Mouse (Mus musculus): ENCODE data around the gene Heca. TPM values are rescaled to one million over a fixed set of nuclear protein-coding genes. Genes with fewer than 3 reads are reported as not detected.
"Not testable (repeated sequence)": the region's sequence is repeated elsewhere in the genome, so short reads cannot be mapped to it uniquely, and the experiment has no call there.

Heca gene
- polyA plus RNA-seq, 1 experiment, result 25.0 TPM

DNA sequence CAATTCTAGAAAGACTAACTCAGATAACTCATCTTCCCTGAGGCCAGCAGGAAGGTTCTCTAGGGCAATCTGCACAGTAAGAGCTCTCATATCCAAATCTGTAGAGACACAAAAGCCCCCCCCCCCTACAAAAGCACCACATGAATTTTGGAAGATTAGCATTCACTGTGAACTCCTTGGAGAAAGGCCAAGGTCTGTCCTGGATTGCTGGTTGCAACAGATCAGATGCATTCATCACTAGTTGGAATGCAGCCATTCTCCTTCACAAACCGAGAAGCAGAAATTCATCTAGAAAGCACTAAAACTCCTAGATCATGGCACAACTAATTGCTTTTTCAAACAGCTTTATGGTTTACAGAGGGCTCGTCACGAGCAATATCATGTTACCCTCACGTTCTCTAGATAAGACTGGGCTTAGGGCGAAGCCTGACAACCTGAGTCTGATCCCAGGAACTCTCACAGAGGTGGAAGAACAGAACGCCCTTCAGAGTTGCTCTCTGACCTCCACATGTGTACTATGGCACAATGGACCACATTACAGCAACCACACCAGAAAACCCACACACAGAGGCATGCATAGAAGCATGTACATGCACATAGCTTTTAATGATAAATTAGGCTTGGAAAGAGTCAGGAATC, 17.3 kb downstream of the Heca start:
- Histone ChIP-seq H3K27me3 (ENCODE audit: control insufficient read depth, insufficient read depth, low read length) (no peaks in the 10 kb centered on the region), H3K27ac (ENCODE audit: insufficient read depth, low read length) (no peak overlapping the region), H3K36me3 (ENCODE audit: control insufficient read depth, insufficient read depth, low read length) (no peaks in the 10 kb centered on the region; the same call in 1 of the 2 replicates), H3K4me1 (ENCODE audit: control insufficient read depth, insufficient read depth, insufficient read length) (peaks cover under 1% of the 10 kb centered on the region), H3K4me3 (ENCODE audit: extremely low read depth, insufficient read depth, insufficient read length) (no peak overlapping the region)
- no peak for TF ChIP-seq POLR2A (IDR thresholded peaks at IDR 0.05; ENCODE audit: low read depth, low read length)
- TF ChIP-seq CTCF (IDR thresholded peaks at IDR 0.05; ENCODE audit: extremely low read depth, insufficient read depth, insufficient read length, insufficient replicate concordance), result no peak
- DNase-seq (ENCODE audit: low read depth in 1 of 2, low spot score in 2 of 2), result no peak
- 77% methylated on average over 6 of the region's 6 CpGs for WGBS

DNA sequence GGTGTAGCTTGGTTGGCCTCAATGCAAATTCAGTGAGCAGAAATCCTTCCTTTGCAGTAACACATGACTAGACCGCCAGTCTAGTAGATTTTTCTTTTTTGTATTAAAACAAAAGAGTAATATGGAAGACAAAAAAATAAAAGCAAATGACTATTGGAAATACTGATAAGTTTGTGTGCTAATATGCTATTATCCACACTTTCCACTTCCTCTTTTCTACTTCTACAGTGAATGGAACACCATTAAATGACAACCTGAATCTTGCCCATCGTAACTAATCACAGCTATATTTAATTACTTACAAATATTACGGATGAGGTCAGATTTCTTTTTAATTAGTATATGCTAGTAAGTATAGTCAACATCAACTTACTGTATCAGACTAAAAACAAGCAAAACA, 22.7 kb downstream of the Heca start:
- 87% methylated on average over 3 of the region's 3 CpGs for WGBS

DNA sequence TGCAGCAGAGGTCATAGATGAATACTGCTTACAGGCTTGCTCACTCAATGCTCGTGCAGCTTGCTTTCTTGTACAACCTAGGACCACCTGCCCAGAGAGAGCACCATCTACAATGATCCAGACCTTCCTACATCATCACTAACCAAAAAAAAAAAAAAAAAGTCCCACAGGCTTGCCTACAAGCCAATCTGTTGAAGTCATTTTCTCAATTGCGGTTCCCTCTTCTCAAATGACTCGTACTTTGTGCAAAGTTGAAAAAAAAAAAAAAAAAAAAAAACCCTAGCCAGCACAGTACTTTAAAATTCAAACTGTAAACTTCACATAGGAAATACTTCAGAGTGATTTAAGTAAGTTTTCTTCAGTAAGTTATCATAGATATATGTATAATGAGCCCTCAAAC, 23.7 kb downstream of the Heca start:
- Histone ChIP-seq H3K27me3 (ENCODE audit: control insufficient read depth, insufficient read depth, low read length) (no peaks in the 10 kb centered on the region), H3K27ac (ENCODE audit: insufficient read depth, low read length) (no peak overlapping the region), H3K4me1 (ENCODE audit: control insufficient read depth, insufficient read depth, insufficient read length) (peaks cover 12% of the 10 kb centered on the region), H3K36me3 (ENCODE audit: control insufficient read depth, insufficient read depth, low read length) (no peaks in the 10 kb centered on the region; the same call in 1 of the 2 replicates), H3K4me3 (ENCODE audit: extremely low read depth, insufficient read depth, insufficient read length) (no peak overlapping the region)
- TF ChIP-seq CTCF (IDR thresholded peaks at IDR 0.05; ENCODE audit: extremely low read depth, insufficient read depth, insufficient read length, insufficient replicate concordance) (no peak), POLR2A (IDR thresholded peaks at IDR 0.05; ENCODE audit: low read depth, low read length) (no peak)
- DNase-seq (ENCODE audit: low read depth in 1 of 2, low spot score in 2 of 2), result no peak
- 58% methylated on average over 3 of the region's 3 CpGs for WGBS

More for the DNA sequence above, 22.7 kb downstream of the Heca start:
- H3K4me3 ChIP-seq (ENCODE audit: extremely low read depth, insufficient read depth, insufficient read length), result no peak overlapping the region
- no peak for DNase-seq (ENCODE audit: low read depth in 1 of 2, low spot score in 2 of 2)
- H3K27me3 ChIP-seq (ENCODE audit: control insufficient read depth, insufficient read depth, low read length), result no peaks in the 10 kb centered on the region
- no peak for TF ChIP-seq CTCF (IDR thresholded peaks at IDR 0.05; ENCODE audit: extremely low read depth, insufficient read depth, insufficient read length, insufficient replicate concordance)
- TF ChIP-seq POLR2A (IDR thresholded peaks at IDR 0.05; ENCODE audit: low read depth, low read length), result no peak
- H3K27ac ChIP-seq (ENCODE audit: insufficient read depth, low read length), result no peak overlapping the region
- no peaks in the 10 kb centered on the region; the same call in 1 of the 2 replicates for H3K36me3 ChIP-seq (ENCODE audit: control insufficient read depth, insufficient read depth, low read length)
- H3K4me1 ChIP-seq (ENCODE audit: control insufficient read depth, insufficient read depth, insufficient read length), result peaks cover 12% of the 10 kb centered on the region

DNA sequence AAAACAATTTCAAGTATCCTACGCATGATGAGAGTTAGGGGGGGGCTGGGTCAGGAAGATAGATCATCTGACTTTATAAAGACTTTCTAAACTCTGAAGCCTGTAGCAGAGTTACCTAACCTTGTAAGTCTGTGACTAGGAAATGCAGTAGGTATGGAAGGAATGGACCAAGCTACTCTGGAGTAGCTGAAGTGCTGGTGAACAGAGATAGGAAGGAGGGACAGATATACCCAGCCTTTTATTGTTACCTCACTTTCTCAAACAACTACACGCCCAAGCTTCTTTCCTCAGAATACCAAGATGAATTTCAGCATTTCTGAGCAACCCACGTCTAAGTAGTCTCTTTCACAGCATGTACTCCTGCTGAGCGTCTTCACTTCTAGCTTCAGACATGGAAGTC, 26.5 kb downstream of the Heca start:
- Histone ChIP-seq H3K27me3 (ENCODE audit: control insufficient read depth, insufficient read depth, low read length) (no peaks in the 10 kb centered on the region), H3K27ac (ENCODE audit: insufficient read depth, low read length) (no peak overlapping the region), H3K36me3 (ENCODE audit: control insufficient read depth, insufficient read depth, low read length) (no peaks in the 10 kb centered on the region), H3K4me3 (ENCODE audit: extremely low read depth, insufficient read depth, insufficient read length) (no peak overlapping the region), H3K4me1 (ENCODE audit: control insufficient read depth, insufficient read depth, insufficient read length) (peaks cover 12% of the 10 kb centered on the region)
- DNase-seq (ENCODE audit: low read depth in 1 of 2, low spot score in 2 of 2), result no peak
- 84% methylated on average over 4 of the region's 4 CpGs for WGBS
- no peak for TF ChIP-seq CTCF (IDR thresholded peaks at IDR 0.05; ENCODE audit: extremely low read depth, insufficient read depth, insufficient read length, insufficient replicate concordance)
- no peak for TF ChIP-seq POLR2A (IDR thresholded peaks at IDR 0.05; ENCODE audit: low read depth, low read length)

DNA sequence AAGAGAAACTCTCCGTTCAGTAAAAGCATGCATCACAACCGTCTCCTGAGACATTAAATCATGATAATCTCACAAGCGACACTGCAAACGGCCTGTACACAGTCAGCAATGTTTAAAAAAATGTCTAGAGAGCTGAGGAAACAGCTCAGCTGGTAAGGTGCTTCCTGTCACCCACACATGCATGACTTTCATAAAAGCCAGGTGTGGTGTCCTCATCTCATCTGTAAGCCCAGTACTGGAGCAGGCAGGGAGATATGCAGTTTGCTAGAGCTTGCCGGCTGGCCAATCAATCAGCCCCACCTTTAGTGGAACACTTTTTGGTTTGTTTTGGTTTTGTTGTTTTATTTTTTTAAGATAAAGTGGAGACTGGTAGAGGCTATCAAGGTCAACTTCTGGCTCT, 27.9 kb downstream of the Heca start:
- H3K4me3 ChIP-seq (ENCODE audit: extremely low read depth, insufficient read depth, insufficient read length), result no peak overlapping the region
- peaks cover 9% of the 10 kb centered on the region for H3K36me3 ChIP-seq (ENCODE audit: control insufficient read depth, insufficient read depth, low read length)
- peaks cover 9% of the 10 kb centered on the region for H3K4me1 ChIP-seq (ENCODE audit: control insufficient read depth, insufficient read depth, insufficient read length)
- no peak for TF ChIP-seq POLR2A (IDR thresholded peaks at IDR 0.05; ENCODE audit: low read depth, low read length)
- no peak for TF ChIP-seq CTCF (IDR thresholded peaks at IDR 0.05; ENCODE audit: extremely low read depth, insufficient read depth, insufficient read length, insufficient replicate concordance)
- no peaks in the 10 kb centered on the region for H3K27me3 ChIP-seq (ENCODE audit: control insufficient read depth, insufficient read depth, low read length)
- no peak overlapping the region for H3K27ac ChIP-seq (ENCODE audit: insufficient read depth, low read length)
- peak in 1 of 2 experiments; percentile 16 for DNase-seq (ENCODE audit: low read depth in 1 of 2, low spot score in 2 of 2)
- 22% methylated on average over 5 of the region's 5 CpGs for WGBS

DNA sequence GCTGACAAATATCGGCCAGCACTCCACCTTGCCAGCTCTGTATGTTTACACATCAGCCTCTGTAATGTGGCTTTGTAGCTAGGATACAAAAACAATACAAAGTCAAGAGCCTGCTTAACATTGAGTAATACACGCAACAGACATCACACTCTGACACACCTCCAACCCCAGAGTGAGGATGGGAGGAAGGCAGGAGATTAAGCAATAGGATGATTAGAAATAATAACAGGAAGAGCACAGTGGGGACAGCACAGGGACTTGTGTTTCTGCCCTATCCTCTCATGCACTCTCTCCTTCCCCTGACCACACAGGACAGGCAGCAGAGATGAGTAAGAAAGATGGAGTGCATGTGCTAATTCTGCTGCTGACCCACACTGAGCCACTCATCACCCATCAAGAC, 28.8 kb downstream of the Heca start:
- Histone ChIP-seq H3K4me3 (ENCODE audit: extremely low read depth, insufficient read depth, insufficient read length) (no peak overlapping the region), H3K4me1 (ENCODE audit: control insufficient read depth, insufficient read depth, insufficient read length) (peaks cover 7% of the 10 kb centered on the region), H3K27me3 (ENCODE audit: control insufficient read depth, insufficient read depth, low read length) (no peaks in the 10 kb centered on the region), H3K36me3 (ENCODE audit: control insufficient read depth, insufficient read depth, low read length) (peaks cover 11% of the 10 kb centered on the region), H3K27ac (ENCODE audit: insufficient read depth, low read length) (no peak overlapping the region)
- TF ChIP-seq CTCF (IDR thresholded peaks at IDR 0.05; ENCODE audit: extremely low read depth, insufficient read depth, insufficient read length, insufficient replicate concordance) (no peak), POLR2A (IDR thresholded peaks at IDR 0.05; ENCODE audit: low read depth, low read length) (no peak)
- DNase-seq (ENCODE audit: low read depth in 1 of 2, low spot score in 2 of 2), result no peak
- 89% methylated on average over 2 of the region's 2 CpGs for WGBS

DNA sequence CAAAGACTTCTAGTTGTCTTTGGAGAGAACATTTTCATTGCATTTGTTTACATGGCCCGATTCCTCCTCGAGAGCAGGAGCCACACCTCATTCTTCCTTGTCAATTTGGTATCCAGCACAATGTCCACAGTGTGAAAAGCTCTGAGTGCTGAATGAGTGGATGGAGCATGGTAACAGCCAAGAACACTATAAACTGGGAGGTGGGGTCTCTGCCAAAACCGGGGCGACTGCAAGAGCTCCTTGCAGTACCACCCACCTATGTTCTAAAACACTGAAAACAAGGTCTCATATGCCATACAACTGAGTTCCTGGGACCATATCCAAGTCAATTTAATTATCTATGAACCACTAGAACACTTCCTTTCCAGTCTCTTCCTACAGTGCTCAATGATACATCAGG, 39.1 kb downstream of the Heca start:
- Histone ChIP-seq H3K4me3 (ENCODE audit: extremely low read depth, insufficient read depth, insufficient read length) (no peak overlapping the region), H3K36me3 (ENCODE audit: control insufficient read depth, insufficient read depth, low read length) (peaks cover 10% of the 10 kb centered on the region), H3K27ac (ENCODE audit: insufficient read depth, low read length) (no peak overlapping the region), H3K27me3 (ENCODE audit: control insufficient read depth, insufficient read depth, low read length) (no peaks in the 10 kb centered on the region), H3K4me1 (ENCODE audit: control insufficient read depth, insufficient read depth, insufficient read length) (no peaks in the 10 kb centered on the region)
- TF ChIP-seq CTCF (IDR thresholded peaks at IDR 0.05; ENCODE audit: extremely low read depth, insufficient read depth, insufficient read length, insufficient replicate concordance) (no peak), POLR2A (IDR thresholded peaks at IDR 0.05; ENCODE audit: low read depth, low read length) (no peak)
- no peak for DNase-seq (ENCODE audit: low read depth in 1 of 2, low spot score in 2 of 2)
- 88% methylated on average over 4 of the region's 4 CpGs for WGBS

DNA sequence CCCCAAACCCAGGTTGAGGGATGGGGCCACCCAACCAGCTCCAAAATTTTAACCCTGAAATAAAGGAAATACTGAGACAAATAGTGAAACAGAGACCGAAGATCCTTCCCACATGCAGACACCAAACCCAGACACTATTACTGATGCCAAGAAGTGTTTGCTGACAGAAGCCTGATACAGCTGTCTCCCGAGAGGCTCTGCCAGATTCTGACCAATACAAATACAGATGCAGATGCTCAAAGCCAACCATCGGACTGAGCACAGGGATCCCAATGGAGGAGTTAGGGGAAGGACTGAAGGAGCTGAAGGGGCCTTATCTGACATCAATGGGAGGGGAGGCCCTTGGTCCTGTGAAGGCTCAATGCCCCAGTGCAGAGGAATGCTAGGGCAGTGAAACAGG, 41.5 kb downstream of the Heca start:
- H3K27ac ChIP-seq (ENCODE audit: insufficient read depth, low read length); H3K27me3 ChIP-seq (ENCODE audit: control insufficient read depth, insufficient read depth, low read length); H3K4me3 ChIP-seq (ENCODE audit: extremely low read depth, insufficient read depth, insufficient read length); DNase-seq (ENCODE audit: low read depth in 1 of 2, low spot score in 2 of 2); H3K4me1 ChIP-seq (ENCODE audit: control insufficient read depth, insufficient read depth, insufficient read length): not testable (repeated sequence)
- 91% methylated on average over 3 of the region's 3 CpGs for WGBS
- H3K36me3 ChIP-seq (ENCODE audit: control insufficient read depth, insufficient read depth, low read length), result peaks cover 21% of the 10 kb centered on the region

All from spleen, adult 2 months (tissue).